Mouse (Mus musculus) layer of hippocampus, postnatal 25 days (tissue): ENCODE data around the gene Pdcd6. TPM values are rescaled to one million over a fixed set of nuclear protein-coding genes. Genes with fewer than 3 reads are reported as not detected.
A peak's percentile ranks its signal among the peaks of the same experiment; 100 is the strongest.

Experiments used
- DNase-seq, 2 experiments: peaks; one replicate each; pipeline ENCODE4 v3.0.0; 2022; ENCODE audit warnings: mixed read lengths in 2 of 2, low spot score in 1 of 2; ENCODE audit errors: extremely low spot score in 1 of 2
- total RNA-seq, 2 experiments: library from RNA; stranded (reverse); gene quantifications; 2 replicates each; pipeline ENCODE4 v1.2.3; 2021

The Pdcd6 gene
- 10 to 100 TPM; 68.5 to 78.2 TPM for total RNA-seq

DNA sequence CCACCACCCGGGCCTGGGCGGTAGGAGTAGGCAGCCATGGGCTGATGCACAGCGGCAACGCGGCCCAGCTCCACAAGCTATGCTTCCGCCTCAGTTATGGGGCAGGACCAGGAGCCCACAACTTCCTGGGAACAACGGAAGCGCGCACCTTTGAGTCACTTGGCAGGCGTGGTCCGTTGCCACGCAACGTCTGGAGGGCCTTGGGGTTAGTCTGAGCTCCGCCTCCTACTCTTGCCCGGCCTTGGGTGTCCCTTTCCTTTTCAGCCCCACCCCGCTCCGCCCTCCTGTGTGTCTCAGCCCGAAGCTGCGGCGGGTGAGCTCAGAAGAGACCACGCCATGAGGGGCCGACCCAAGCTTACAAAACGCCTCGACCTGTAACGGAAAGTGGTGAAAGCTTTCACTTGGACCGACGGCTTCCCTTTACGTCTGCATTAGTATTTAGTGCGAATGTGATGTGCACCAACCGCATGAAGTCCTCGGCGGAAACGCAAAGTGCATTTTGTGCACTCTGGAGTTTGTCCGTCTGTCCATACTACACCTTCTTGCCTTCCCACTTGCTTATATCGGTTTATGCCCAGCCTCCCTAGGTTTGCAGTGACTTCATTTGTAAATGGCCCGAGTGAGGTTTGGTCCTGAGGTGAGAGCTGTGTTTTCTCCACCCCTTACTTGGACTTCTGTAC is at the start of gene Pdcd6:
Gene Pdcd6, minus strand, starts transcription at position 411 of the 680 bp plus-strand sequence.
- peak; percentile 69 to 71 for DNase-seq

DNA sequence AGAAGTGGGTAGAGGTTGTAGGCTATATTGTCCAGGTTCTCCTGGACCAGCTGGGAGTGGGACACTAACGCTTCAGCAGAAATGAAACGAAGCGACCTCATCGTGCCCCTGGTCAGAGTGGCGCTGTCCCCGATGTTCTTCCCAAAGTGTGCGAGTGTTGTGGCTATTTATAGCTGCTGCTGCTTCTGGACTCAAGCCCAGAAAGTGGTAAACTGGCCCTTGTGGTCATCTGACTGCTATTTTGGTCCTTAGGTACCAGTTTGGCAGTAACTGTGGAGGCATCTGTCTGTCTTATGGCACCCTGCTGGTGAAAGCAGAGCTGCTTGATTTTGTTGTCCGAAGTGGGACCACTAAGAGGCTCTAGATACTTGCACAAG is 46.5 kb upstream of the Pdcd6 start, which contains the start of gene Lrrc14b:
Gene Lrrc14b, minus strand, starts transcription at position 147 of the 377 bp plus-strand sequence.
- no peak for DNase-seq

DNA sequence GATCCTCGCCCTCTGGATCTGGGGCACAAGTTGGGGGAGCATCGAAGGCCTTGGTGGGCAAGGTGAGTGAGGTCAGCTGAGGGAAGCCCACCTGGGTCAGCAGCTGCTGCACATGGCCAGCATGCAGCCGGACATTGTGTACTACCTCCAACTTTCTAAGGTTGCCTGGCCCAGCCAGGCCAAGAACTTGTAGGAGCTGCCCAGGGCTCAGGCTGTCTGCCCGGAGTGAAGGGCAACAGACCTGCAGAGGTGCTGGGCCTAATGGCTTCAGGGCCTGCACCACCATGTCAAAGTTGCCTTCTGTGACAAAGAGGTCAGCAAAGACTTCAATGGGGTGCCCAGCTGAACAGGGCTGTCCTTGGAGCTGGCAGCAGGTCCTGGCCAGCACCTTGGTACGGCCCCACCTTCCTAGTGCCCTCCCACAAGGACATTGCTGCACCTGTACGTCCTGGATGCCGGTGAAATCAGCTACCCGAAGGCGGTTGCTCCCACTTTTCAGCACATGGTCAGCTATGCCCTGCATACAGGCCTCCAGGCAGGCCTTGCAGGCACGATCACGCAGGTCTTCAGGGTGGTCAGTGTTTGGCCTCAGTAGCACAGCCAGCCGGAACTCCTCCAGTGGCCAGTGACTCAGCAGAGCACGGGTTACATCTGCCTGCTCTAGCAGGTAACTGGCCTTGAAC is 45.9 kb upstream of the Pdcd6 start:
- DNase-seq, result no peak

DNA sequence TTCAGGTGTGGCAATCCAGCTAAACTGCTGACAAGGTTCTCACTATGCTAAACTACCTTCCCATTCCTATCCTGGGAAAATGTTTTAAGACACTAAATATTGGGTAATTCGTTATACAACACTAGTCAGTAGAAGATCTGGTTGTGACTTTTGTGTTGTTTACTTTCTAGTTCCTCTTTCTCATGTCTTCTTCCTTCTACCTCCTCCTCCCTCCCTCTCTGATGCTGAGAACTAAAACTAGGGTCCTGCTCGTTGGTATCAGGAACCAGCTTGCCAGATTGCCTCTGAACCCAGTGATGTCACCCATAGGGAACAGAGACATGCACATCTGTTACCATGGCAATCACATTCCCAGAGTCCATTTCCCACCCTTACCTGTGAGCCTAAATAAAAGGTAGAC is 44.8 kb upstream of the Pdcd6 start:
- no peak for DNase-seq

DNA sequence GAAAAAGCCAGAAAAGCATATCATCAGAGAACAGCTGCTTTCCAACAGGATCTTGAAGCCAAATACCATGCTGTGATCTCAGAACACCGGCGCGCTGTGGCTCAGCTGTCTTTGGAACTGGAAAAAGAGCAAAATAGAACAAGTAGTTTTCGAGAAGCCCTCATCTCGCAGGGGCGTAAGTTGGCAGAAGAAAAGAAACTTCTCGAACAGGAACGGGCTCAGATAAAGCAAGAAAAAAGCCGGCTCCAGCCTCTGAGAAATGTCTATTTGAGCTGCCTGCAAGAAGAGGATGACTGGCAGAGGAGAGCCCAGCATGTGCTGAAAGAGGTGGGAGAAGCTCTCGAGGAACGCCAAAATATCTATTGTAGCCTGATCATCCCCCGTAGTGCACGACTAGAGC is 39.1 kb upstream of the Pdcd6 start:
- no peak for DNase-seq

DNA sequence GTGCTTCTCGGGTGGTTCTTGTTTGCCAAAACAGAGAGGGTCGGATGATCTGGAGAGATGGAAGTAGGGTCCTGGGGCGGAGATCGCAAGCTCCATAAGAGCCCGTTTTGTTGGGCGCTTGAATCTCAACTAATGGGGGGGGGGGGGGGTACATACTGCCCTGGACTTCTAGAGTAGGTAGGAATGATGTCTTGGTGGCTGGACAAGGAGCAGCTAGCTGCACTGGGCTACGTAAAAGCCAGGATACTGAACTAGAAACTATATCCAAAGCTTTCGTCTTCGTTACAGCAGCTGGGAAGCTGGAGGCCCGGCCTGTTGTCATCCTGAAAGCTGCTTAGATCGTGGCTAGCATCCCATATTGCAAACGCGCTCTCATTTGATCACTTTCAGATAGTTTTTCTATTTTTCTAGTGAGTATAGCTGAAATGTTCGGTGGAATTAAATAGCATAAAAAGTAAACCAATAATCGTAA is 33.1 kb upstream of the Pdcd6 start:
- no peak for DNase-seq

DNA sequence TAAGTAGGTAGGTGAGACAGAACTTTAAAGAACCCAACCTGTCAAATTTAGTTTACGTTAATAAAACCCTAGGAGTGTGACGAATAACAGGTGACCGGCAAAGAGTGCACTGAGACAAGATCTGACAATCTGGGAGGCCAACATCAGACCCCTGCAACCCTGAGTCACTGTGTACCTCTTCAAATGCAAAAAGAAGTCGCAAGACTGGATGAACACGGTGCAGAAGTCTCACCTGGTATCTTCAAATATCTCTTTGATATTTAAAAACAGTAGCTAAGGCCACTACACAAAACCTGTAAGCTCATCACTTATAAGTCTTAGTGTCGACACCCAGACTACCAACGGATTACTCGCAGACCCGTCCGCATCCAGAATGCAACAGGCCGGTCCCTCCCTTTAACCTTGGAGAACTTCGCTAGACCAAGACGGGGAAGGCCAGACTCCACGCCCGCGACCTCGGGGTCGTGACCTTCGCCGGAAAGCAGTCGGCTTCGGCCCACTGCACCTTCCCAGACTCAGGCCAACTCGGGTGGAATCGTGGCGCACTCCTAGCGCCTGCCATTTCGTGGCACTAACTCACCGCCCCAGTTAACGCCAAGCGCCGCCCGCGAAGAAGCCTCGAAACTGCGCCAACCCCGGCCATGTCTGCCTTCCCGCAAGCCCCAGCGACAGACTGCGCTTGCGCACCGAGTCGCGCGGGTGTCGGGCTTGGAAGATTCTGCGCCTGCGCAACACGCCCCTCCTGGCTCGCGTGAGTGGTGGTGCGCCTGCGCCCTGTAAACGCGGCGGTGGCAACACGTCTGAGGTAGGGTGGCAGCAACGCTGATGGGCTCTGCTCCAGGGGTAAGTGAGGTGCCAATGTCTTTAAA is 32.4 kb upstream of the Pdcd6 start, which contains the start of the genes Sdha and Ccdc127:
Gene Sdha, minus strand, starts transcription at position 715 of the 869 bp plus-strand sequence.
Gene Ccdc127, plus strand, starts transcription at position 744 of the 869 bp plus-strand sequence.
- peak; percentile 96 to 97 for DNase-seq

DNA sequence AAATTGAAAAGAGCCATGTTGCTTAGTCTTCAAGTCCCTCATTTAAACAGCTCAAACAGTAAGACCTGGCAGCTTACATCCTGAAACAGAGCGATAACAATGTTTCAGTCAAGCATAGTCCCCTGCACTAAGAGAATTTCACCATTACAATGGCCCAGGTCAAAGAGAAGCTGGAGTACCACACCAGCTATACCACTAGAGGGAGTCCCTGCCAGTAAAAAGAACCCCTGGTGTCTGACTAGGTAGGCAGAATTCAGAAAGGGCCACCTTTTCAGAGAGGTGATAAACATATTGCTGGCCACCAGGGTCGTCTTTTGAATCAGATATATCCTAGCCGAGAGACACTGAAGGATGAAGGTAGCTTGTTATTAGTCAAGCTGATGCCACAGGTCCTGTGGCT is 23.7 kb upstream of the Pdcd6 start:
- DNase-seq, result no peak

DNA sequence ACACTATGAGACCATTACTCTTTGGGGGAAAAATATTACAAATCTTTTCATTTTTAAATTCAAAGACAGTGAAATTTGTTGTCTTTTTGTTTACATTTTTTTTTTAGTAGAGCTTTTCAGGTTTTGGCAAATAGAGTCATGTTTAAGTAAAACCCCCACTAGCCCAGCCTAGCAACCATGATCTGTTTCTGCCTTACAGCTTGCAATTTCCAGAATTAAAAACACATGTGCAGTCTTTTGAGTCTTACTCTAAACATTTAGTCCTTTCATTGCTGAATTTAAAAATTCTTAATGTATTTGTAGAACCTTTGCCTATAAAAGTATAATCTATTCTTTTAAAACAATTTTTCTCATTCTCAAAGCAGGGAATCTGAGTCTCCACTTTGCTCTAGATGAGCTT is 11.9 kb upstream of the Pdcd6 start:
- DNase-seq, result no peak

DNA sequence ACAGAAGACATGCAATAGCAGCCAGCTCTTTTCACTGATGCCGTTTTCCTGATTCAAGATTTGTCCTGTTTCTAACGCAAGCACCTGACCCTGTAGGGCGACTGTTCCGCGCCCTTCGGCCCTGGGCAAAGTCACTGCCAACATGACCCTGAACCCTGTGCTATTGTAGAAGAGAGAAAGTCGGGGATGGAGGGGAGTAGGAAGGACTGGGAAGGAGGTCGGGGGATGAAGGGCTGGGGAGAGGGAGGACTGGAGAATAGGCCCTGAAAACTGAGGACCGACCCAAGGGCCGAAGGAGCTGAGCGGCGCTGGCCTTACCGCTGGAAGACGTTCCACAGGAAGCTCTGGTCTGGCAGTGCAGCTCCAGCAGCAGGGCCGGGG is 601 bp downstream of the Pdcd6 start:
- no peak for DNase-seq

DNA sequence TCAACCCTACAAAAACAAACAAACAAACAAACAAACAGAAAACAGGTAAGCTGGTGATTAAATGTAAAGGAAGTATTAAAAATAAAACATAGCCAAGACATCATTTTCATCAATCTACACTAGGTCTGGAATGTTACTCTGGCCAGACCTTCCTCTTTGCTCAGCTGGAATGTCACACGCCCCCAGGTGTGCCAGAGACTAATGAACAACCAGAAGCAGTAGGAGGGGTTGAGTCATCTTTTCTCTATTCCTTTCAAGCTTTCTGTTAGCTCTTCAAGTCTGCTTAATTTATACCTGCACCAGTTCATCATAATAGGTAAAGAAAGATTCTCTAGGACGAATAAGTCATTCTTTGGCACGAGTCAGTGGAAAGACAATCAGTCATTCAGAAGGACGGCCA is 994 bp downstream of the Pdcd6 start:
- DNase-seq, result no peak

DNA sequence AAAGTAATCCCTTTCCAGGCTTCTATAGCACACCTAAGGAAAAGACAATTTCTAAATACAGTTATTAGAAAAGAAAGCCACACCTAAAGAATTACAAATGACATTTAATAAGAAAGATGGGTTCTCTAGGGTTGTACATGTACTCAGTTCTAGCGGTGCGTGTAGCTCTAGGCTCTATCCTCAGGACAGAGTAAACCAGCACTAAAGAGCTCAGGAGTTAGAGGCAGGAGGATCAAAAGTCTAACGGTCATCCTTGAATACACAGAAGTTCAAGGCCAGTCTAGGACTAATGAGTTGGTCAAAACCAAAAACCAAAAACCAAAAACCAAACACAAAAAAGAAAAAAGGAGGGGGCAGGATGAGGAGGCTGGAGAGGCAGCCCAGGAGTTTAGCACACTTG is 2.8 kb downstream of the Pdcd6 start:
- no peak for DNase-seq

DNA sequence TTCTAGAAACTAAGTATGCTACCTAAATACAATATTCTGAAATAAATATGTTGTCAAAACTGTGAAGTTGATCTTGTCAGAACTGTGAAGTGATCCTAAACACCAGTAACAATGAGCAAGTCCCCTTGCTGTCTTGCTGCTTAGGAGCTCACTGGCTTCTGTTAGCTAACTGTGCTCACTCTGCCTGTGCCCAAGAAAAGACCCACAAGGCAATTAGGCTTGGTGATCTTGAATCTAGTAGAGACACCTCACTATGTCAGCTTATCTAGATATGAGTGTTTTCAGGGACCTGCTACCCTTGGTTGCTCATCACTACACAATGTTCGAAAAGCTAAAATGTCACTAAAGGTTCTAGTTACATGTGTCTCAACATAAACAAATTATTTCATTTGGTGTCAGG is 11.6 kb downstream of the Pdcd6 start:
- no peak for DNase-seq

DNA sequence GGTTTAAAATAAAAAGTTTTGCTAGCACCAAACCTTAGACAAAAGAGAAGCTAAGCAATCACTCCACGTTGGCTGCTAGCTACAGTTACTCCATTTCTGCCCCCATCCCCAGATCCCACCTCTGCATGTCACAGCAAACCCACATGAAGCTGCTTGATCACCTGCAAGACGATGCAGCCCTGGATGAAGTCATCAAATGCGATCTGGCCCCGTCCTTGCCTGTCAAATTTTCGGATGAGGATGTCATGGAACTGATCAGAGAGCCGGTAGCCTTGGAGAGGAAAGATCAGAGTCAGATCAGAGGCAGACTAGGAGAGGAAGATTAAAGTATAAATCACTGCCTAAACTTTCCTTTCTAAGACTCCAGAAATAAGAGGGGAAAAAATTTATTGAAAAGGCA is 12.0 kb downstream of the Pdcd6 start:
- DNase-seq, result no peak

DNA sequence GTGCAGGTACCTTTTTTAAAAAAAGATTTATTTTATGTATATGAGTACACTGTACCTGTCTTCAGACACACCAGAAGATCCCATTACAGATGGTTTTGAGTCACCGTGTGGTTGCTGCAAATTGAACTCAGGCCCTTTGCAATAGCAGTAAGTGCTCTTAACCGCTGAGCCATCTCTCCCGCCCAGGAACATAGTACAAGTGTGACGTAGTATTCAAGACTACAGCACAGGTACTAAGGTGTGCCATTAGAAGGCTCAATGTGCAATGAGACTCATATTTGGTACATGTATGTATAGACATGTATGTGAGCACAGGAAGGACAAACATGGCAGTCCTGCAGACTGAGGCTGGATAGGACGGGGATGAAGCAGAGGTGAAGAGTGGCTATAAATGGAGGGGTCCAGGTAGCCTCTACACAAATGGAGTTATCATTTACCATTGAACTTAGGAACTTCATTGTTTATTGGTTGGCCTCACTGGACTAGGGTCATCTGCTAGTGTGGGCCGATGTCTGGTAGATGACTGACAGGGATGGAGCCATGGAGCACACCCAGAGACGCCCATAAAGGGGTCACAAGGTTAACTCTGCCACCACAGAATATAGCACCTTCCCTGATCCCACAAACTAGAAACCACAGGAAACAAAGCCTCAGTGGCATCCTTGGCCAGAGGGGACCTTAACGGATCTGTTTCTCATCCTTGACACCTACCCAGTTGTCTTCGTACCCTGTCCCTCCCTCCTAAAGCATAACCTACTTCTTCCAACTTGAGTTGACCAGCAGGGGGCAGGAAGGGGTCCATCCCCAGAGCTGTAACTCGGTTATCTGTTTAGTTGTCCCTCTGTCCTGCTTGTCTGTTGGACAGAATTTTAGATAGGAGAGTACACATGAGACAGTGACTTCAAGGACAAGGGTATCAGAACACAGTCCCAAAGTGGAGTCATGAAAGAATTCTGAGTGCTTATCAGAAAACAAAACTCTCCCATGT is 15.0 kb downstream of the Pdcd6 start:
- DNase-seq, result peak in 1 of 2 experiments; percentile 11

DNA sequence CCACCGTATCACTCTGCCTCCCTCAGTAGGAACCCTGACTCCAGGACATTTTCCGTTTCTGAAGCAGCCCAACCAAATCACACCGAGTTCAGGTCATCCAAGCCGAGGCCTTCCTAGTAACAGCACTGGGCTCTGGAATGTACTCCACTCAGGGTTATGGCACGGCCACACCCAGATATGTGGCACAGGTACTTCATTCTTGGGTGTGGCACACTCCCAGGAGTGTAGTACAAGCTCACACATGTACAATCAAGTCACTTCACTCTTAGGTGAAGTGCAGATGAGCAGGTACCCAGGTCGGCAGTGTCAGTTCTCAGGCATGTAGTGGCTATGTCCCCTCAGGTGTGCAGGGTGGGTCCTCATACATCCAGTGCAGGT is 15.8 kb downstream of the Pdcd6 start:
- no peak for DNase-seq

DNA sequence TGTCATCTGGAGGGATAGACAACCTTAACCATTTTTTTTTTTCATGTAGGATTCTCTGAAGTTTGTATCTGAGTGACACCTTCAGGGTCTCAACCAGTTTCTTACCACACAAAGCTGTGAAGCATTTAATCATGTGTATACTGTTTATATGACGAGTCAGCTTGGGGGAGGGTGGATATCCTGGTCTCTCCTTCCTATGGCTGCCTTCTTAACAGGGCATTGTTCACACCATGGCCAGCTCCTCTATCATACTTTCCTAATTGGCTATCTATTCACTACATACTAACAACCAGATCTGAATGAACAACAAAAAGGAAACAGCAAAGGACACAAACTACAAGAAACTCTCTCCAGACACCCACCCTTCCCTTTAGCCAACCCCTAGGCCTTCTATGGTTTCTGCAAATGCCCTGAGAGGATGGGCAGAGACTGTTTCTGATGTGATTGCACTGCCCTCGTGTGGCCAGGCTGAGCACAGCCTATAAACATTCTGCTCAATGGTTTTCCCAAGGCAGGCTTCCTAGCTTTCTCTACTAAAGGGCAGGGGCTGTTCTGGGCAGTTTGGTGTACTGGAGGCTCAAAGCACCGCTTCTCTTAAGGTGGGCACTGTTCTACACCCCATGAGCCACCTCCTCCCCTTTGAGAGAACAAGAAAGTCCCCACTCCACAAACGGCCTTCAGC is 16.3 kb downstream of the Pdcd6 start:
- DNase-seq, result peak; percentile 66 to 82

DNA sequence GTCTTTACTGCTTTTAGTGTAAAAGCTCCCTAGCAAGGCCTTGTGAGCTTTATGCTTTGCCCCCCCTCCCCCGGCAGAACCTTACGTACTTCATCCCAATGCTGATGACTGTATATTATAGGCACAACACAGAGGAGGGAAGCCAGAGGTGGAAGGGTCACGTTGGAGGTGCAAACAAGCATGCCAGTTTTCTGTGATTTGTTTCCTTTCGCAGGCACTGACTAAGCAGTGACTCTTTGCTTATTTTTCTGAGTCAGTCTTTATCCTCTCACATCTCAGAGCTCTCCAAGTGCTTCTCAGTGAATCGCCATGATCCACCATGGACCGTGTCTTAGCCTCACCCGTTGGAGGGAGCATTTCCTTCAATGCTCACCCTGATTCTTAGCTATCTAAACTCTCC is 21.0 kb downstream of the Pdcd6 start:
- DNase-seq, result no peak

DNA sequence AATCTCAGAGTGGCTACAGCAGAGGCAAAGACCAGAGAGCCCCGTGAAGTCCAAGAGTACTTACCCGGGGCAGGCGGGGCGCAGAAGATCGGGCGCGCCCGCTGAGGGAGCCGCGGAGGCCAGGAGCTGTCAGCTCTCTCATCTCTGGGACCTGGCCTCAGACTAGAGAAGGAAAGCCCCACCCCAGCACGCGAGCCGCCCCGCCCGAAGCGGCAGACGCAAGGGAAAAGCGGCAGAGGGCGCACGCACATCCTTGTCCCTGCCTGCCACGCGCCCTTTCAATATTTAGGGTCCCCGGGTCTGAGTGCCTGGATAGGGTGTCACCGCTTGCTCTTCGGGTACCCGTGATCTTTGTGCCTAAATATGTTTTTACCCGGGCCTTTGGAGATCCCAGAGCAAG is 25.2 kb downstream of the Pdcd6 start, which contains the start of gene Ahrr:
Gene Ahrr, minus strand, starts transcription at position 165 of the 400 bp plus-strand sequence.
- DNase-seq, result peak; percentile 25 to 46
